Mouse (Mus musculus): Measurements from ENCODE around the gene Tdrd1. TPM values are rescaled to one million over a fixed set of nuclear protein-coding genes. Genes with fewer than 3 reads are reported as not detected.
"Not testable (repeated sequence)": the region's sequence is repeated elsewhere in the genome, so short reads cannot be mapped to it uniquely, and the experiment has no call there.

The Tdrd1 gene
- polyA plus RNA-seq (2012; rRNA removed), result 0.04 TPM in 1 of 2 replicates, not detected in the other

DNA sequence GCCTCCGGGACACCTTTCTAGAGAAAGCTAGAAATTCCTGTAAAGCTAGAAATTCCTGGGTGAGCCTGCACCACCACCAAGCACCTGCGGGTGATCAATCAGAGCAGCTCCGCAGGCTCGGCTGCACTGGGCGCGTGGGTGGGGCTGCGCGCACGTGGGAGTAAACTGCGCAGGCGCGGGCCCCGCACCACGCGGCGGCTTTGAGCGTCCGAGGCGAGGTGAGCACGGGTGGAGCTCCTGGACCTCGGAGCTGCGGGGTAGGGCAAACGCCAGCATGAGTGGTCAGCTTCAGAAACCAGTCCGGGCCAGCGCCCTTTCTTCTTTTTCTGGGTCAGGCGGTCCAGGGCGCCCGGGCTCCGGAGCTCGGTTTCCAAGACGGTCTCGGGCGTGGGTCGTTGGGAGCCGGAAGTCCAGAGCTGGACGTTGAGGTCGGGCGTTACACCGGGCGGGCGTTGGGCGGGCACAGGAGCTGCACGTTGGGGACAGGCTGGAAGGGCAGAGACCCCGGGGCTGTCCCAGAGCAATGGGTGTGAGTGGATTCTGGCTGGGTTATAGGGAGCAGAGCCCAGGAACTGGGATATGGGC is at the start of gene Tdrd1:
Gene Tdrd1, plus strand, starts transcription at position 163 of the 585 bp plus-strand sequence.
- Histone ChIP-seq H3K4me3 (replicated peaks; ENCODE audit: extremely low read depth, low read depth, low read length) (no peak within 1 kb of the TSS), H3K4me1 (ENCODE audit: control insufficient read depth, insufficient read depth, low read length) (peaks cover 1% of the 10 kb centered on the region)
- no peak for TF ChIP-seq CTCF (IDR thresholded peaks at IDR 0.05; ENCODE audit: insufficient read depth, low read length)
- no peak for TF ChIP-seq POLR2A (IDR thresholded peaks at IDR 0.05; ENCODE audit: borderline replicate concordance, extremely low read depth, low read depth, low read length)
- 51% methylated on average over 44 of the region's 44 CpGs for WGBS
- no peak for DNase-seq

DNA sequence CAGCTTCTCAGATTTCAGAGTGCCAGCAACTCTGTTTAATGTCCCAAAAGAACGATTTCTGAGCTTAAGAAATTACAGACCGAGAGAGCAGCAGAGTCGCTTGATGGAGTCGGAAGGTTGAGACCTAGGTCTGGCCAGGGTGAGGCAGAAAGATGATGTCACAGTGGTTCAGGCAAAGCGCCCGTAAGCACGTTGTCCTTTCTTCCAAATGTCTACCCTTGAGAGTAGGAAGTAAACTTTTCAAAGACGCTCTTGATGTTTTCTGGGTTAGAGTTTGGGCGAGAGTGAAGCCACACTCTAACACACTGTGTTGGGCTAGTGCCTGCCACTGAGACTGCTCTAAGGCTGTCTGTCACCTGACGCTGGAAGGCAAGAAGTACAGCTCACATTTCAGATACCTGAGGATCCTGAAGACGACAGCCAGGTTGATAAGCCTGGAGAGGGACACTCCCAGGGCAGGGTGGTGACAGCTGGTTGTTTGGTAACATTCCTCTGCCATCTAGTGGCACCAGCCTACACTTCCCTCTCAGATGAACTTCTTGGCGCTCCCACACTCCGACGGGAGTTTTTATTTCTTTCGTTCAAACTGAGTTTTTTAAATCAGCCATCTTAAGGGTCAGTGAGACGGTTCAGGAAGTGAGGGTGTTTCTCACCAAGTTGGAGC is 49.2 kb upstream of the Tdrd1 start:
- Histone ChIP-seq H3K4me3 (replicated peaks; ENCODE audit: extremely low read depth, low read depth, low read length) (peak overlapping the region; percentile 52), H3K4me1 (ENCODE audit: control insufficient read depth, insufficient read depth, low read length) (peaks cover 6% of the 10 kb centered on the region; the same call in 1 of the 2 replicates)
- 17% methylated on average over 16 of the region's 16 CpGs for WGBS
- peak; percentile 93 for TF ChIP-seq CTCF (IDR thresholded peaks at IDR 0.05; ENCODE audit: insufficient read depth, low read length)
- no peak for TF ChIP-seq POLR2A (IDR thresholded peaks at IDR 0.05; ENCODE audit: borderline replicate concordance, extremely low read depth, low read depth, low read length)
- peak; percentile 49 for DNase-seq

DNA sequence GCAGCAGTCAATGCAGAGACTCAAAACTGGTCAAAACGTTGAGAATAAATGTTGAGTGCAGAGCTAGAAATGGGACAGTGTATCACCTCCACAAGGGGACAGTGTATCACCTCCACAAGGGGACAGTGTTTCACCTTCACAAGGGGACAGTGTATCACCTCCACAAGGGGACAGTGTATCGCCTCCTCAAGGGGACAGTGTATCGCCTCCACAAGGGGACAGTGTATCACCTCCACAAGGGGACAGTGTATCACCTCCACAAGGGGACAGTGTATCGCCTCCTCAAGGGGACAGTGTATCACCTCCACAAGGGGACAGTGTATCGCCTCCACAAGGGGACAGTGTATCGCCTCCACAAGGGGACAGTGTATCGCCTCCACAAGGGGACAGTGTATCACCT is 47.5 kb upstream of the Tdrd1 start:
- not testable (repeated sequence) for H3K4me1 ChIP-seq (ENCODE audit: control insufficient read depth, insufficient read depth, low read length); DNase-seq; H3K4me3 ChIP-seq (replicated peaks; ENCODE audit: extremely low read depth, low read depth, low read length)
- 95% methylated on average over 7 of the region's 7 CpGs for WGBS

GRCm38 (mm10) chr19:56787911-56788310 is 38.1 kb upstream of the Tdrd1 start:
- WGBS, result 62% methylated on average over 7 of the region's 7 CpGs
- DNase-seq, result no peak
- TF ChIP-seq POLR2A (IDR thresholded peaks at IDR 0.05; ENCODE audit: borderline replicate concordance, extremely low read depth, low read depth, low read length), result no peak
- TF ChIP-seq CTCF (IDR thresholded peaks at IDR 0.05; ENCODE audit: insufficient read depth, low read length), result no peak
- Histone ChIP-seq H3K4me1 (ENCODE audit: control insufficient read depth, insufficient read depth, low read length) (no peaks in the 10 kb centered on the region; the same call in 1 of the 2 replicates), H3K4me3 (replicated peaks; ENCODE audit: extremely low read depth, low read depth, low read length) (no peak overlapping the region)

GRCm38 (mm10) chr19:56788952-56789351 is 37.1 kb upstream of the Tdrd1 start:
- 82% methylated on average over 5 of the region's 5 CpGs for WGBS
- H3K4me1 ChIP-seq (ENCODE audit: control insufficient read depth, insufficient read depth, low read length), result no peaks in the 10 kb centered on the region; the same call in 1 of the 2 replicates
- no peak for TF ChIP-seq POLR2A (IDR thresholded peaks at IDR 0.05; ENCODE audit: borderline replicate concordance, extremely low read depth, low read depth, low read length)
- TF ChIP-seq CTCF (IDR thresholded peaks at IDR 0.05; ENCODE audit: insufficient read depth, low read length), result no peak
- DNase-seq, result no peak
- H3K4me3 ChIP-seq (replicated peaks; ENCODE audit: extremely low read depth, low read depth, low read length), result no peak overlapping the region

DNA sequence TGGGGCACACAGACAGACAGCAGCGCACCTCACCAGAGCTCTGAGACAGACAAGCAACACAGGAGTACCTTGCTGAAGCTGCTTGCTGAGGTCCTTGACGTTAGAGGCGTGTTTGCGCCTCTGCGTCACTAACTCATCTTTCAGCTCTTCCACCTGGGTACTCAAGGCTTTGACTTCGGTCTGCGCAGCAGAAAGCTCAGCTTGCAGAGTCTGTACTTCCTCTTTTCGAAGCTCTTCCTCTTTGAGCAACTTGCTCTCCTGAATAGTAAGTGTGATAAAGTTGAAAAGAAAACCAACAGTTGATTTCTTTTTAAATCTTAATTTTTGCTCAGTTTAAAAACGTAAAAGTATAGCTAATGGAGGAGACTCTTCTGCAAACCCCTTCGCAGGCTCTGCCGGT is 28.6 kb upstream of the Tdrd1 start:
- WGBS, result 85% methylated on average over 11 of the region's 11 CpGs
- no peak for DNase-seq
- no peak overlapping the region for H3K4me3 ChIP-seq (replicated peaks; ENCODE audit: extremely low read depth, low read depth, low read length)
- no peak for TF ChIP-seq CTCF (IDR thresholded peaks at IDR 0.05; ENCODE audit: insufficient read depth, low read length)
- no peak for TF ChIP-seq POLR2A (IDR thresholded peaks at IDR 0.05; ENCODE audit: borderline replicate concordance, extremely low read depth, low read depth, low read length)
- peaks cover 3% of the 10 kb centered on the region; the same call in 1 of the 2 replicates for H3K4me1 ChIP-seq (ENCODE audit: control insufficient read depth, insufficient read depth, low read length)

GRCm38 (mm10) chr19:56800226-56800625 is 25.8 kb upstream of the Tdrd1 start:
- H3K4me1 ChIP-seq (ENCODE audit: control insufficient read depth, insufficient read depth, low read length), result peaks cover 3% of the 10 kb centered on the region; the same call in 1 of the 2 replicates
- TF ChIP-seq CTCF (IDR thresholded peaks at IDR 0.05; ENCODE audit: insufficient read depth, low read length), result no peak
- no peak for TF ChIP-seq POLR2A (IDR thresholded peaks at IDR 0.05; ENCODE audit: borderline replicate concordance, extremely low read depth, low read depth, low read length)
- WGBS, result 61% methylated on average over 8 of the region's 8 CpGs
- DNase-seq, result no peak
- no peak overlapping the region for H3K4me3 ChIP-seq (replicated peaks; ENCODE audit: extremely low read depth, low read depth, low read length)

- H3K4me1 ChIP-seq (ENCODE audit: control insufficient read depth, insufficient read depth, low read length), result peaks cover 3% of the 10 kb centered on the region; the same call in 1 of the 2 replicates
- no peak for DNase-seq
- no peak overlapping the region for H3K4me3 ChIP-seq (replicated peaks; ENCODE audit: extremely low read depth, low read depth, low read length)
- TF ChIP-seq CTCF (IDR thresholded peaks at IDR 0.05; ENCODE audit: insufficient read depth, low read length), result no peak
- no peak for TF ChIP-seq POLR2A (IDR thresholded peaks at IDR 0.05; ENCODE audit: borderline replicate concordance, extremely low read depth, low read depth, low read length)
- 36% methylated on average over 7 of the region's 7 CpGs for WGBS
These were observed 24.9 kb upstream of the Tdrd1 start for GRCm38 (mm10) chr19:56800930-56801655.

GRCm38 (mm10) chr19:56801656-56802351 is 24.2 kb upstream of the Tdrd1 start:
- Histone ChIP-seq H3K4me1 (ENCODE audit: control insufficient read depth, insufficient read depth, low read length) (peaks cover 3% of the 10 kb centered on the region; the same call in 1 of the 2 replicates), H3K4me3 (replicated peaks; ENCODE audit: extremely low read depth, low read depth, low read length) (no peak overlapping the region)
- WGBS, result 65% methylated on average over 10 of the region's 10 CpGs
- TF ChIP-seq CTCF (IDR thresholded peaks at IDR 0.05; ENCODE audit: insufficient read depth, low read length), result no peak
- TF ChIP-seq POLR2A (IDR thresholded peaks at IDR 0.05; ENCODE audit: borderline replicate concordance, extremely low read depth, low read depth, low read length), result no peak
- peak; percentile 39 for DNase-seq

All from lung, adult 2 months (tissue).